Mouse (Mus musculus): Measurements from ENCODE around the gene Hells.

- TF ChIP-seq CTCF (IDR thresholded peaks at IDR 0.05; ENCODE audit: borderline replicate concordance, extremely low read depth, insufficient read depth, insufficient read length) (no peak), POLR2A (IDR thresholded peaks at IDR 0.05; ENCODE audit: borderline replicate concordance, extremely low read depth, insufficient read depth, insufficient read length, poor library complexity, severe bottlenecking) (no peak)
These were observed 68.0 kb downstream of the Hells start for GRCm38 (mm10) chr19:38998676-38999075.

Data from brain, embryonic 14.5 days (tissue).